Mouse (Mus musculus) intestine, embryonic 15.5 days (tissue): ENCODE measurements at regions not wholly inside any gene's neighbourhood (a gene's known extent, or its start where the extent isn't known, plus 50 kb on each side); places are given as distances from the start of the nearest gene placed in this dataset.

Experiments used
- ATAC-seq: fragments of 200-750 bp; cut with Nextera tagmentation; 2 replicates; pipeline ENCODE4 v1.8.0; 2017; ENCODE audit warnings: moderate TSS enrichment, moderate library complexity
- H3K27ac ChIP-seq: fragments of 300-500 bp; sonication (generic); 2 replicates; pipeline ENCODE4 v1.5.1; 2015; ENCODE audit warnings: mild to moderate bottlenecking, inconsistent platforms
- H3K27me3 ChIP-seq: fragments of 300-500 bp; sonication (generic); replicated peaks from 2 replicates; pipeline ENCODE4 v1.6.1; 2015; ENCODE audit warnings: inconsistent platforms
- H3K36me3 ChIP-seq: fragments of 300-500 bp; sonication (generic); 2 replicates; pipeline ENCODE4 v1.6.1; 2015; ENCODE audit warnings: inconsistent platforms
- H3K4me1 ChIP-seq: fragments of 300-500 bp; sonication (generic); replicated peaks from 2 replicates; pipeline ENCODE4 v1.6.1; 2015; ENCODE audit warnings: inconsistent platforms
- H3K4me2 ChIP-seq: fragments of 300-500 bp; sonication (generic); replicated peaks from 2 replicates; pipeline ENCODE4 v1.6.1; 2015; ENCODE audit warnings: mild to moderate bottlenecking, inconsistent platforms
- H3K4me3 ChIP-seq: fragments of 300-500 bp; sonication (generic); replicated peaks from 2 replicates; pipeline ENCODE4 v1.5.1; 2015; ENCODE audit warnings: inconsistent platforms
- H3K9ac ChIP-seq: fragments of 300-500 bp; sonication (generic); 2 replicates; pipeline ENCODE4 v1.6.1; 2015; ENCODE audit warnings: inconsistent platforms
- H3K9me3 ChIP-seq: fragments of 300-500 bp; sonication (generic); 2 replicates; pipeline ENCODE4 v1.6.1; 2016; ENCODE audit warnings: inconsistent platforms
- WGBS: fragments of 180-500 bp; shearing (Covaris S2); methylation state at CpG from one replicate; pipeline ENCODE4 v1.1.7; 2015; 5-methylcytosine and 5-hydroxymethylcytosine counted together

DNA sequence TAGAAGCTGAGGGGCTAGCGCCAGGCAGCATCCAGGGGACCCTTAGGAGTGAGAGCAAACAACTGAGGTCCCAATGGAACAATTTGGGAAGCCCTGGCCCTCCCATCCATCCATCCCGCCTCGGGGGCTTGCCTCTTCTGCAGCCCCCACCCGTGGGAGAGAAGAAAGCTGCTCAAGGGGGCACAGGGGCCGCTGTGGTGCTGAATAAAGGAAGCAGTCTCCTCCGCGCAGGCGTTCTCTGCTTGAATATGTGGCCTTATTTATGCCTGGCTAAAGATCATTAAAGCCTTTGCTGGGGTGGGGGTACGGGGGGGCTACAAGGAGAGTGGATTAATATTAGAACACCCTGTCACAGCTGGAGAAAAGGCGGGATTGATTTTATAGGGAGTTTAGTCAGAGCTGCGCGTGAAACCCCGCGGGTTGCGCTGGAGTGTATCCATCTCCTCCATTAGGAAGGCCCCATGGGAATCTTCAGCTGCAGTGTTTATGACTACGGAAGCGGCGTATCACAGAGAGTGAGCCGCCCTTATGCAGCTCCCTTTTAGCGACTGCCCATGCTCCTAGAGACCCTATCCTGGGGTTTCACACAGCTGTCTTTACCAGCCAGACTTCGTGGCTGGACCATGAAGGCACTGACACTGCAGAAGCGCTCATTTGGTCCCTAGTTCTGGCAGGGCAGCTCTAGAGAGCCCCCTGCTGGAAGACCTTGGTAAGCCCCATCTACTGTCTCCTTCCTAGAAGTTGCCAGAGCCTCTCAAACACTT, 183.9 kb upstream of the Gm4791 start:
- H3K27me3 ChIP-seq = 0 out of 2 replicates have a peak, but pooled peaks cover 6% of the 10 kb centered on the region
- H3K4me1 ChIP-seq = no peaks in the 10 kb centered on the region
- 10% methylated on average over 22 of the region's 22 CpGs for WGBS
- H3K27ac ChIP-seq = no peak overlapping the region
- H3K9me3 ChIP-seq = no peaks in the 10 kb centered on the region
- H3K36me3 ChIP-seq = no peaks in the 10 kb centered on the region
- H3K9ac ChIP-seq = no peak overlapping the region
- peak overlapping the region; percentile 28; the same call in 1 of the 2 replicates for H3K4me3 ChIP-seq
- peak; percentile 82 for ATAC-seq
- peak overlapping the region; percentile 68 for H3K4me2 ChIP-seq

DNA sequence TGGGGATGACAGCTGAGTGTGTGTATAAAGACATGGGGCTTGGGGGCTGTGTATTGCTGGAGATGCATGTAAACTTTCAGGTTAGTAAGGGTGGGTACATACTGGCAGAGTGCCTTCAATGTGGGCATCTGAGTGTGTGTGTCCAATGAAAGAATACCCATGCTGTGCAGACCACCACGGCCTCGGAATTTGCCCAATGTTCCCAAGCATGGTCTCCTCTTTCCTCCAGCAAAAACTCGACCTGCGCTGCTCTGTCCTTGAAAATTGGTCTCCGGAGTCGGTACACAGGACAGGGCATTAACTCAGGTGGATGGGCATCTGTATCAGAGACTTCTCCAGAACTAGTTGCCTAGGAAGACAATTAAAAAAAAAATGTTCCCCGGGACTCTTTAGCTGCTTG, 188.3 kb upstream of the Gm4791 start:
- no peak for ATAC-seq
- Histone ChIP-seq H3K27me3 (0 out of 2 replicates have a peak, but pooled peaks cover 6% of the 10 kb centered on the region), H3K9ac (no peak overlapping the region), H3K4me2 (no peak overlapping the region), H3K9me3 (no peaks in the 10 kb centered on the region), H3K4me1 (no peaks in the 10 kb centered on the region), H3K4me3 (no peak overlapping the region), H3K36me3 (no peaks in the 10 kb centered on the region), H3K27ac (no peak overlapping the region)
- WGBS = 85% methylated on average over 7 of the region's 7 CpGs

DNA sequence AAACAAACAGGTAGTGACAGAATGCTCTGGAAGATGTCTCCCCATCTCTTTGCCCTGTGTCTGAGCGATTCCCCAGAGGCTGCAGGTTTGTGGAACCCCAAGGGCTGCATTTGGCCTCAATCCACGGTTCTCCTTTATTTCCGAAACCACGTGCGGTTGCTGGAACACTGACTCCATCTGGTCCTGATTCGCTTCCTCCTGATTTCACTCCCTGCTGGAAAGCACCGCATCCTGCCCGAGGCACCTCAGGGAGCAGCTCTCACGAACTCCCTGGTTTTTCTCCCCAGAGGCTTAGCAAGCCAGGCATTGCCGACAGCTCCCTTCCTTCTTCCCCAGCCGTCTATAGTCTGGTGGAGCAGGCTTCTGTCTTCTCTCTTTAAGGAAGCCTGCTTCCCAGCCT, 203.1 kb upstream of the Gm4791 start:
- no peak overlapping the region for H3K4me3 ChIP-seq
- H3K27me3 ChIP-seq = no peaks in the 10 kb centered on the region
- H3K4me2 ChIP-seq = no peak overlapping the region
- no peak overlapping the region for H3K9ac ChIP-seq
- H3K27ac ChIP-seq = no peak overlapping the region
- H3K4me1 ChIP-seq = no peaks in the 10 kb centered on the region
- no peaks in the 10 kb centered on the region for H3K9me3 ChIP-seq
- H3K36me3 ChIP-seq = no peaks in the 10 kb centered on the region
- ATAC-seq = no peak
- WGBS = 76% methylated on average over 11 of the region's 11 CpGs

DNA sequence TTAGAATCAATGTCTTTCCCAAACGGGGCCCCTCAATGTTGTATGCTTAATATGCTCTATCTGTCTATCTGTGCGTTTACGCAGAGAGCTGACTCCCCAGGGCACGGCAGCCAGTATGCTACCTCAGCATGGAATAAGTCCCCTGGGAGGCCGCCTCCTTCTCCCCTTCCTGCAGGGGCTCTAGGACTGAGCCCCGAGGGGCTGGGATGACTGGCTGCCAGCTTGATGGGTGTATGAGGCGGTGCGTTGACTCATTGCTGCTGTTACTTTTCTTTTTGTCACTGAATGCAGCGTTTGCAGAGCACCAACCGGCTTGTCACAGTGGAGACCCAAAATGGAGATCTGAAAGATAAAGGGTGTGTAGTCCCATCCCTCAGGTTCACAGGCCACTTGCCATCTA, 209.5 kb upstream of the Gm4791 start:
- ATAC-seq = no peak
- WGBS = 64% methylated on average over 10 of the region's 10 CpGs
- Histone ChIP-seq H3K27ac (no peak overlapping the region), H3K4me3 (no peak overlapping the region), H3K9me3 (no peaks in the 10 kb centered on the region), H3K27me3 (no peaks in the 10 kb centered on the region), H3K4me1 (no peaks in the 10 kb centered on the region), H3K4me2 (no peak overlapping the region), H3K36me3 (no peaks in the 10 kb centered on the region), H3K9ac (no peak overlapping the region)

DNA sequence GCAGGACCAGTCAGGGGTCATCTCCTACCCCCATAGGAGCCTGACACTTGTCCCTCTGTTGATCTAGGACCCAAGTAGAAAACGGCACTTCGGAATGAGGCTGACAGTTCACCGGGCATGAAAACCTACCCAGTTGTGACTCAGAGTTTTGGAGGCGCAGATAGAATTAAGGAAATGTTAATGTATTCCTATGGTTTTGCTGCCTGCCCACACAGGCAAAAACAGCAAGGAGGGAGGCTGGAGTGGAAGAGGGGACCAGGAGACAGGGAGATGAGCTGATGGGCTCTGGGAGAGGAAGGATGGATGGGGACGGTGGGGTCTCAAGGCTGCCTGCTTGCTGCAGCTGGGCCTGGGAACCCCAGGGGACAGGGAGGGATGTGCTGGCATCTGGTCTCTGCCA, 210.1 kb upstream of the Gm4791 start:
- Histone ChIP-seq H3K4me1 (no peaks in the 10 kb centered on the region), H3K27me3 (no peaks in the 10 kb centered on the region)
- WGBS = 89% methylated on average over 5 of the region's 5 CpGs

DNA sequence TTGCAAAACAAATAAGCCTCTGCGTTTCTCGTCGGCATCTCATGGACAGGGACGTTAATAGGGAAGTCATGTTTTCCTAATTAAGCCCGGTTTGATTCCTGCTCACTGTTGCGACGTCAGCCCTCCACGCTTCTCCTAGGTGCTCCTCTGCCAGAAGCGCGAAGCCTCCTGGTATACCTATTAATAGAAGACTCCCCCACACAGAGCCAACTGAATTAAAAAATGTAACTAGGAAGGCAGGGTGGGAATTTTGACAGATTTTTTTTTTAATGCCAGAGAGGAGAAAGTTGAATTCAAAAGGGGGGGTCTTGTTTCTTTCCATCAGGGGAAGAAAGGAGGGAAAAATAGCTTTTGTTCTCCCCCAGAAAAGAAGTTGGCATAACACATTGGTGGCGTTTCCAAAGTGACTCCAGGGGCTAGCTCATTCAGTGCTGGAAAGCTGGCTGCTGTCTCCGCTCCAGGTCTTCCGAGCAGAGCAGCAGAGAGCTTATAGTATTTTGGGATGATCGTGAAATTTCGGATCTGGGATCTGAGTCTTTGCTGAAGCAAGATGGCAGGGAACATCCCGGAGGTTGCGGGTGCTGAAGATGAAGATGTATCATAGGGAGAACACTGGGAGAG, 214.1 kb upstream of the Gm4791 start:
- no peak for ATAC-seq
- no peaks in the 10 kb centered on the region for H3K4me1 ChIP-seq
- H3K9me3 ChIP-seq = no peaks in the 10 kb centered on the region
- no peak overlapping the region for H3K4me3 ChIP-seq
- no peak overlapping the region for H3K9ac ChIP-seq
- H3K27me3 ChIP-seq = no peaks in the 10 kb centered on the region
- H3K27ac ChIP-seq = no peak overlapping the region
- H3K4me2 ChIP-seq = no peak overlapping the region
- H3K36me3 ChIP-seq = no peaks in the 10 kb centered on the region
- WGBS = 87% methylated on average over 17 of the region's 17 CpGs

More for the DNA sequence above, 210.1 kb upstream of the Gm4791 start:
- Histone ChIP-seq H3K4me2 (no peak overlapping the region), H3K9me3 (no peaks in the 10 kb centered on the region), H3K36me3 (no peaks in the 10 kb centered on the region), H3K27ac (no peak overlapping the region), H3K4me3 (no peak overlapping the region), H3K9ac (no peak overlapping the region)
- no peak for ATAC-seq

DNA sequence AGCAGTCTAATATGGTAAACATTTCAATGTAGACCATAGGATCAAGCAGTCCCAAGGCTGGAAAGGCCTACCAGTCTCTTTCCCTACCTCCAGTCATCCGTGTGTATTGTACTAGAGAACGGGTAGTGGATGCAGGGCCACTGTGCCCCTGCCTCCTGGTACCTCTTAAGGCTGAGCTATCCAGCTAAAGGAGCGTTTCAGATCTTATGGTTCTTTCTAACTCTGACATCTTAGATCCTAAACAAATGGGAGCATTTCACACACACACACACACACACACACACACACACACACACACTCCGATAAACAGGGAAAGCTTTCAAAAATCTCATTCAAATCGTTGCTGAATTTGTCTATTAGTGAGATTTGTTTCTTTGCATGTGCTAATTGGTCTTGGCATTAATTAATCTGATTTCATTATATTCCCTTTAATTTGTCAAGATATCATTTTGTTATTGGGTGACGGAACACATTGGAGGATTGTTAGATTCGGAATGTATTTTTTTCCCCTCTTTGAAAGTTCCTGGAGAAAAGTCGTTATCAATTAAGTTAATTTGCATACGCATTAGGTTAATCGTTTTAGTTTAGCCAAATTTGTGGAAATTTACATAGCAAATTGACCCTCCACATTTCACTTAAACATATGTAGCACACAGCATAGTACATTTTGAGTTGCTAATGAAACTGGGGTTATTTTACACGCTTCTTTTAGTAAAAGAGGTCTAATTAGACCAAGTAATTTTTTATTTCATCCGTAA, 214.8 kb upstream of the Gm4791 start:
- no peaks in the 10 kb centered on the region for H3K9me3 ChIP-seq
- H3K36me3 ChIP-seq = no peaks in the 10 kb centered on the region
- no peak overlapping the region for H3K4me2 ChIP-seq
- no peak for ATAC-seq
- H3K9ac ChIP-seq = no peak overlapping the region
- no peak overlapping the region for H3K27ac ChIP-seq
- WGBS = 87% methylated on average over 12 of the region's 12 CpGs
- H3K4me1 ChIP-seq = no peaks in the 10 kb centered on the region
- H3K4me3 ChIP-seq = no peak overlapping the region
- H3K27me3 ChIP-seq = no peaks in the 10 kb centered on the region

DNA sequence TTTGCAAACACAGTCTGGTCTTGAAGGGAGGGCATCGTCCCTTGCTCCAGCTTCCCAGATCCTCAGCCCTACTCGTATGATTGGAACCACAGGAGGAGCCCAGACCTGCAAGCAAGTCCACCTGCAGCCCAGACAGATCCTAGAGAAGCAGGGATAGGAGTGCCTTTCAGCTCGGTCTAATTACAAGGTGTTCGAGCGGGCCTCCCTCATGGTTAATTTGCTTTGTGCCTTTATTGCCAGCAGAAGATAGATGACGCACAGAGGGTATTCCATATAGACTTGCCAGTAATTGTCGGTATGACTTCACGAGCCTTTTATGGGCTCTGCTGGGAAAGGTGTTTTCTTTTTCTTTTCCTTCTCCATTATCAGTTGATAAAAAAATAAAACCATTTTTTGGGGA, 216.9 kb upstream of the Gm4791 start:
- Histone ChIP-seq H3K36me3 (no peaks in the 10 kb centered on the region), H3K27me3 (no peaks in the 10 kb centered on the region), H3K9me3 (no peaks in the 10 kb centered on the region), H3K4me3 (no peak overlapping the region), H3K27ac (no peak overlapping the region), H3K4me2 (no peak overlapping the region), H3K4me1 (no peaks in the 10 kb centered on the region), H3K9ac (no peak overlapping the region)
- ATAC-seq = no peak
- 79% methylated on average over 8 of the region's 8 CpGs for WGBS

DNA sequence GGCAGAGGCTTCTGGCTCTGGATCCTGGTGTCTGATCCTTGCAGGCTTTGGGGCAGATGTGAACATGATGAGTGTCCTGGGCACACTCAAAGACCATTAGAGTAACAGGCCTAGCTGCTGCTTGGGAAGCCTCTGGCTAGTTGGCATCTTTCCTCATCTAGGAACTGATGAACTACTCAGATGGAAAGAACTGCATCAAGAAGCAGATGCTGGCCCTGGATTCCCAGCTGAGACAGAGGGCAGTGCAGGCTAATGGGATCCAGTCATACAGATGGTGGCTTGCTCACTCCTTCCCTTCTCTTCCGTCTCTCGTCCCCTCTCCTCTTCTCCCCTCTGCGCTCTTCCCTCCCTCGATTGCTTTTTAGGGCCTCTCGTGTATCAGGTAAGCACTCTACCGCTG, 219.8 kb upstream of the Gm4791 start:
- ATAC-seq = no peak
- Histone ChIP-seq H3K4me1 (no peaks in the 10 kb centered on the region), H3K27ac (no peak overlapping the region), H3K4me2 (no peak overlapping the region), H3K9me3 (no peaks in the 10 kb centered on the region), H3K9ac (no peak overlapping the region), H3K4me3 (no peak overlapping the region), H3K36me3 (no peaks in the 10 kb centered on the region), H3K27me3 (no peaks in the 10 kb centered on the region)
- WGBS = 83% methylated on average over 6 of the region's 6 CpGs

DNA sequence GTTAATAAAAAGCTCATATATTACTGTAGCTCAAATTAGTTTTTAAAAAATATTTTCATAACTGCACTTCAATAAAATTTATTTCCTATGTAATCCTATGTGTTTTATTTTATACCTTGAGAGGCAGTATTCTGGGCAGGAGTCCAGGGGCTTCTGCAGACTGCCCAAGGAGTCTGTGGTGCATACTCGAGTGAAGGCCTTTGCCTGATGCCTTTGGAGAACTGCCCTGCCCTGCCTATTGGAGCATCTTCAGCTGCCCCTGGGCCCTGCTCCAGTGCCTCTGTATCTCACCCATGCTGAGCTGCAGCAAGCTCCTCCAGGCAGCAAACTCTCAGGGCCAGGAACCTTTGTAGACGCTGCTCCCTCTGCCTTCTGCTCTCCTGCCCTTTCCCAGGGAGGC, 223.7 kb upstream of the Gm4791 start:
- H3K9me3 ChIP-seq = no peaks in the 10 kb centered on the region
- 43% methylated on average over 2 of the region's 2 CpGs for WGBS
- no peak overlapping the region for H3K27ac ChIP-seq
- H3K4me1 ChIP-seq = no peaks in the 10 kb centered on the region
- no peak for ATAC-seq
- H3K4me3 ChIP-seq = no peak overlapping the region
- no peaks in the 10 kb centered on the region for H3K27me3 ChIP-seq
- no peaks in the 10 kb centered on the region for H3K36me3 ChIP-seq
- no peak overlapping the region for H3K4me2 ChIP-seq
- H3K9ac ChIP-seq = no peak overlapping the region

DNA sequence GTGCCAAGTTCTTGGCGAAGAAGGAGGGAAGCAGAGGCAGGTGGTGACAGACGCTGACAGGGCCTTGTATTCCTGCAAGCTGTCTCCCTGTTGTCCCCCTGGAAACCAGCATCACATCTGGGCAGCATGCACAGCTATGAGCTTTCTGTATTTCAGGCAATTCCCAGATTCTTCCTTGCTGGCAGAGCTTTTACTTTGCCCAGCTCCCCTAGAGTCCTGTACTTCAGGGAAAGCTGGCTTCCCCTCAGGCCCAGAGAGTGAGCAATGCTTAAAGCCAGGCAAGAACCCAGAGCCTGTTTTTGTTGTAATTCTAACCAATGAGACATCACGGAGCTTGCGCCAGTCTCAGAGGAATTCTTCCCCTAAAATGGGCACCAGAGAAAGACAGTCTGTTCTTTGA, 238.3 kb upstream of the Gm4791 start:
- Histone ChIP-seq H3K27ac (no peak overlapping the region), H3K4me2 (no peak overlapping the region), H3K36me3 (no peaks in the 10 kb centered on the region), H3K4me1 (no peaks in the 10 kb centered on the region), H3K9me3 (no peaks in the 10 kb centered on the region), H3K9ac (no peak overlapping the region), H3K4me3 (no peak overlapping the region), H3K27me3 (no peaks in the 10 kb centered on the region)
- 78% methylated on average over 4 of the region's 4 CpGs for WGBS
- ATAC-seq = no peak

DNA sequence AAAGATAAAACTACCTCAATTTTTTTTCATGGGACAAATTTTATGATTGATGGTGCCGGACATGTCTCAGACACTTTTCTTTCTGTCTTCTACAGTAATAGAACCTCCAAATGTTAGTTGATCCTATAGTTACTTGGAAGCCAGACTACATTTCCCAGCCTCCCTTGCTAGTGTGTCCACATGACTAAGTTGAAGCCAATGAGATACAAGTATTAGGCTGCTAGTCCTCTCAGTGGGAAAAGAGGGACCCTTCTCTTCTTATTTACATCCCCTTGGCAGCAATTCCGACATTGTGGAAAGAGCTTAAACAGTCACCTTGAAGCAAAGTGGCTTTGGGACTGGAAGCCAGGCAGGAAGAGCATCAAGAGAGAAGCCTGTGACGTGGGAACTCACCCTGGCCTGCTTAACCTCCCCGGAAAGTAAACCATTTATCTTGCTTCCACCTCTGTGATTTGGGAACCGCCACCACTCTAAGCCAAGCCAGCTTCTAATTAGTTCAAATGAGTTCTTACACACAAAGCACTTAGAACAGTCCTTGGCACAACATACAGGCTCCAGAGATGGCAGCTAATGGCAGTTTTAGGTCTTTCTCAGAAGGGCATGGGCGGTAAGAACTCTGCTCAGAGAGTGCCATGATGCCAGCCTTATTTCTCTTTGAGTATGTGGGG, 241.4 kb upstream of the Gm4791 start:
- H3K4me3 ChIP-seq = no peak overlapping the region
- no peak overlapping the region for H3K9ac ChIP-seq
- H3K4me1 ChIP-seq = no peaks in the 10 kb centered on the region
- H3K9me3 ChIP-seq = no peaks in the 10 kb centered on the region
- 69% methylated on average over 6 of the region's 6 CpGs for WGBS
- H3K27ac ChIP-seq = no peak overlapping the region
- H3K4me2 ChIP-seq = no peak overlapping the region
- ATAC-seq = no peak
- no peaks in the 10 kb centered on the region for H3K36me3 ChIP-seq
- H3K27me3 ChIP-seq = no peaks in the 10 kb centered on the region
